Mouse (Mus musculus): ENCODE results near the gene Hist2h2bb.

- TF ChIP-seq CTCF (IDR thresholded peaks at IDR 0.05; ENCODE audit: low read depth) = no peak
- no peak for TF ChIP-seq EP300 (IDR thresholded peaks at IDR 0.05; ENCODE audit: low read depth)
Observed at GRCm38 (mm10) chr3:96267541-96267940, 2.0 kb upstream of the Hist2h2bb start.
